Mouse (Mus musculus) cerebellum, postnatal 36 days (tissue): ENCODE results near the gene M1ap.
A peak's percentile ranks its signal among the peaks of the same experiment; 100 is the strongest.

Source experiments
- DNase-seq, 2 experiments: peaks; one replicate each; pipeline ENCODE4 v3.0.0; 2021 to 2022; ENCODE audit warnings: mixed read lengths in 2 of 2

M1ap gene

GRCm38 (mm10) chr6:82939167-82939912 lies 7.4 kb upstream of the M1ap start, which contains the start of gene Sema4f:
TSS of gene Sema4f (minus strand) at chr6:82939769.
- peak; percentile 84 to 89 for DNase-seq

DNA sequence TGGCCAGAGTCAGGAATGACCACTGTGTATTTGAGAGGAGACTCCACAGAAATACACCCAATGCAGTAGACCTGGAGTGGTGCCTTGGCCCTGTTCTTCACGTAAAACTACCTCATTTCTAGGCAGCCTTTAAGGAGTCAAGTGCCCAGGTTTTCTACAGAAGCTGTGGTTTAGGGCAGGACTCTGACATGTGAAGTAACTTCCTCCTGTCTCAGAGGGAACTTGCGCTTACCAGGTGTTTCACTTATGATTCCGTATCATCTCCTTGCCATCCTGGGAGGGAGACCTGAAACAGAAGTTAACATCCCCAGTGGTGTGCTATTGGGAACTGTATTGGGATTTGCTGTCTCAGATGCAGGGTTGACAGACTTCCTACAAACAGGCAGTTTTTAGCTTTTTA lies 5.9 kb upstream of the M1ap start:
- no peak for DNase-seq

DNA sequence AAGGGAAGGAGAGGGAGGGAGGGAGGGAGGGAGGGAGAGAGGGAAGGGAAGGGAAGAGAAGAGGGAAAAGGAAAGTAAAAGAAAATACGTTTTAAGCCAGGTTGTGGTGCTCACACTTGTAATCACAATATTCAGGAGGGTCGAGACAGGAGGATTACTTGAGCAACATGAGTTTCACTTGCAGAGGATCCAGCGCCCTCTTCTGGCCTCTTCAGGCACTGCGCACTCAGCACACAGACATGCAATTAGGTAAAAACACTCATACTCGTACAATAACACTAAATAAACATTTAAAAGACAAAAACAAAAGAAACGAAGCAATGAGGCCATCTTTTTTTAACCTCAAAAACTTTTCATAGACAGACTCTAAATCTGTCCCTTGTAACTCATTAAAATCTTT lies 952 bp upstream of the M1ap start:
- DNase-seq = no peak

GRCm38 (mm10) chr6:82956553-82957251 lies 10.0 kb downstream of the M1ap start:
- no peak for DNase-seq

- DNase-seq = no peak
These were observed 15.0 kb downstream of the M1ap start for GRCm38 (mm10) chr6:82961664-82962063.

- DNase-seq = no peak
These were observed 22.8 kb downstream of the M1ap start for GRCm38 (mm10) chr6:82969249-82970084.

DNA sequence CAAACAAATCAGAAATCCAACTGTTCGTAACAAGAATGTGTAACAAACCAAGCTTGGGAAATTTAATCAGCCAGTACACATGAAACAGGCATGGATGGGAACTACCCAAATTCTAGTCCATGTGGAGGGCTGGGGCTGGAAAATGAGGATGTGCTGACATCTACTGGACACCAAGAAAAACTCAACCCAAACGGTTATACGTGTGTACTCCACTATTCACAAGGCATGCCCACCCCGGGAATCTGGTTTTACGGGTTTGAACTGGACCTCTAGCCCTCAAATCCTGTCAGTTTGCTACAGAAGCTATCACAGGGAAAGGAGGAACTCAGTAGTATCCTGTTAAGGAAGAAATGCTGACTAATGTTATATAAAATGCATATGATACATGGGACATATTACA lies 24.3 kb downstream of the M1ap start:
- peak; percentile 65 to 80 for DNase-seq

DNA sequence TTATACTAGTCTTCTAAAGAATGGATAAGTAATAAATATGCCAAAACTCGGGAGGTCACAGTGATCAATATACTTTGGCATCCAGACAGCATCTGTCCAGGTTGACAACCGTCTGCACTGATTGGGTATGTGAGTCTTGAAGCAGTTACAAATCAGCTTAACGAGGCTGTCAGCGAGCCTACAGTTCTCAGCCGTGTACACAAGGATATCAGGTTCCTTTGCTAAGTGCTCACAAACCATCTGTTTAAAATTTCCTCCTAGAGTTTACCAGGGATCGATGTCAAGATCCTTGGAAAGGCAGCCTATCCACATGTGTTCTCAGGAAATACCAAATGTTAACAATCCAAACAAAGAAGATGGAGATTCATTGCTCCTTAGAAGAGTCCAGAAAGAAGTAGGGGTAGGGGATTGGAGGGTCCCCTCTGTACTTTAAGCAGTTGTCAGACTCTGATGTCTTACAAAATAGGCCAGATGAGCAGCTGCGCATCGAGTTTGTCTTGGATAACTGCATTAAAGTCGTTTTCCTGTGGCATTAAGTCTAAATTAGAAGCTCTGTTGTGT lies 40.8 kb downstream of the M1ap start:
- no peak for DNase-seq

GRCm38 (mm10) chr6:82993696-82994095 lies 47.0 kb downstream of the M1ap start:
- no peak for DNase-seq

- DNase-seq = no peak
These were observed 47.7 kb downstream of the M1ap start for GRCm38 (mm10) chr6:82994372-82994771.

GRCm38 (mm10) chr6:82996740-82997315 lies 50.1 kb downstream of the M1ap start:
- peak; percentile 85 to 90 for DNase-seq

DNA sequence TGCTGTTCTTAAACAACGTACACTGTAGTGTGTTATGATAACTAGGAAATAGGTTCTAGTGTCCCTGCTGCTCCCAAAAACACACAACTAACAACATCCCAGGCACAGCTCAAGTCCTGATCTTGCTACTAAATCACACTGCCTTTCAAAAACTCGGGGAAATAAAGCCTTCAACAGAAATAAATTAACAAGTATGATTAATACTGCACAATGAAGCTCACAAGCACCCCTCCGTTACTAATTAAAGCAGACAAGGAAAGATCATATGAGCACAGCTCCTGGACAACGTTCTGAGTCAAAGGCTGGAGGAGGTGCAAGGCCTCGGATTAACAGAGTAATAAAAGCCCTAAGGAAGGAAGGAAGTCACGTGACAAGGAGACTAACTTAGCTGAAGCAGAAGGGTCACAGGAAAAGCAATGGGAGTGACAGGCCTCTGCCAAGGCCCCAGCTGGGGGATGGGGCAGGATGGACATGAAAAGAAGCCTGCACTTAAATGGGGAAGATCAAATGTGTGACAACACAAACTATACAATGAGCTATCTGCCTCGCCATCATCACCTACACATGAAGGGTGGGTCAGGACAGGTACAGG lies 50.9 kb downstream of the M1ap start:
- DNase-seq = no peak

- DNase-seq = peak in 1 of 2 experiments; percentile 2
These were observed 51.6 kb downstream of the M1ap start for GRCm38 (mm10) chr6:82998326-82998725.

GRCm38 (mm10) chr6:82999986-83000385 lies 53.3 kb downstream of the M1ap start:
- DNase-seq = no peak

- no peak for DNase-seq
These were observed 56.4 kb downstream of the M1ap start for GRCm38 (mm10) chr6:83003082-83003481.

GRCm38 (mm10) chr6:83003850-83004249 lies 57.1 kb downstream of the M1ap start:
- DNase-seq = no peak

- no peak for DNase-seq
These were observed 57.6 kb downstream of the M1ap start for GRCm38 (mm10) chr6:83004309-83004708.

DNA sequence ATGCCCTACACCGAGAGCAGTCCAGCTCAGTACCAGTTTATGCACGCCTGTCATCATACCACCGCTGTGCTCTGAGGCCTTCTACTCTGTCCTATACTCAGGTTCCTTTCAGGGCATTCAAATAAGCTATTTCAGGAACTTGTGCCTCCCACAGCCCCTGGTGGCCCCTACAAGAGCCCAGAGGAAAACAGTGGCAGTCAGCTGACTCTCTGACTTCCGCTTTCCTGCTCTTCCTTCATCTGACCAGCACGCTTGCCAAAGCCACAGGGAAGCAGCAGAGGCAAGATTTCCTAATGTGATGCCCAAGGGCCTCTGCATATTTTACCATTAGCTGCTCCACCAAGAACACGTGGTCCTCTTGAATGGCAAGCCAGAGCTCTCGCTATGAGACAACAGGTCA lies 58.2 kb downstream of the M1ap start:
- DNase-seq = no peak

DNA sequence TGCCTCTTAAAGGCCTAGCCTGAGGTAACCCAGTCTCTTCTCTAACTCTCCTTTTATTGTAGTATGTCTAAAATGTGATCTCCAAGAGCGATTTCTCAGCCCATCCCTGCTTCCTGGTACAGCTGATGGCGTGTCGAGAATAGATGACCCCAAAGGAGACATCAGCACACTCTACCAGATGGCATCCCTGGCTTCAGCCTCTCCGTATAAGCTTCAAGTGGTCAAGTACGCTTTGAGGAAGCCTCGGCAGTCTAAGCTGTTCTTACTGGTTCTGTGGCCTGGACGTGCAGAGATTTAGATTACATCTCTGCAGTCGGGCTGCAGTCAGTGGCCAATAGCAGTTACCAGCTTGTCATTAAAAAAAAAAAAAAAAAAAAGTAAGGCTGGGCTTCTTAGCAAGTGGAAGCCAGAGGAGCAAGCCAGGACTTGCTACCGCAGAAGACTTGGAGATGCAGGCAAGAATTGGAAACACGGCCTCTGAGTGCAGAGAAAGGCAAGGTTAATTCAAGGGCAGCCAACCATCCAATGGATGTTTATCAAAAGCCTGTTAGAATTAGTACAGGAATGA lies 58.8 kb downstream of the M1ap start:
- no peak for DNase-seq

DNA sequence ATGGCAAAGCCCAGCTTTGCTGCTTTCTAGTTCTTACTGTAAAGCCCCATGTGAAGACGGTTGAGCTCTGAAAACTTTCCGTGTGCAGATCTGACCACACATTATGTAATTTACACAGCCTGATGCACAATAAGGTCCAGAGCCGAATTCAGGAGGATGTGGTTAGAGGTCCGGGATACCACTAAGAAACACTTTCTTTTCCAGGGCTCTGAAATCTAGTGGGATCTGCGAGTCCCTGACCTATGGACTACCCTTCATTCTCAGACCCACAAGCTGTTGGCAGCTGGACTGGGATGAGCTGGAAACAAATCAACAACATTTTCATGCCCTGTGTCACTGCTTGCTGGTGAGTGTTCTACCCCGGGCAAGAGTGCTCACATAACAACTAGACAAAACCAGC lies 59.4 kb downstream of the M1ap start:
- DNase-seq = no peak

DNA sequence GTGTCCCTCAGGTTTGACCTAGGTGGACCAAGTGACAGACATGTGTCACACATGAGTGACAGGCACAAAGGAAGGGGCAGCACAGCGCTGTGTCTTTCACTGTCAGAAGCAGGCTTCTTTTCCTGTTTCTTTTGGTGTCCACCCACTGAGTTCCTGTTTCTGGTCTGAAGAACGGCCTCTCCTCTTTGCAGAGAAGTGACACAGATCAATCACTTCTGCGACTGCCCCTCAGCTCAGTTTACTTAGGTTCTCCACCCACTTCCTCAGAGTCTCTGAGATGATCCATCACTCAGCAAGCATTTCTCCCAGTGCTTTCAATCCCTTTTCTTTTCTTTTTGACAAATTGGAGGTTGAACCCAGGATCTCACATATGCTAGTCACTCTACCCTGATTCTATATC lies 62.0 kb downstream of the M1ap start:
- DNase-seq = no peak

GRCm38 (mm10) chr6:83010010-83010409 lies 63.3 kb downstream of the M1ap start:
- DNase-seq = no peak
